Mouse (Mus musculus): ENCODE results near the gene Hist3h2ba.

Gene Hist3h2ba

GRCm38 (mm10) chr11:58963543-58963942 lies 14.8 kb downstream of the Hist3h2ba start:
- H3K4me1 ChIP-seq (replicated peaks; ENCODE audit: low read depth, low read length), result peaks cover 52% of the 10 kb centered on the region
- peak overlapping the region; percentile 23; the same call in 1 of the 2 replicates for H3K4me3 ChIP-seq (replicated peaks; ENCODE audit: low read length)
- no peaks in the 10 kb centered on the region for H3K36me3 ChIP-seq (ENCODE audit: insufficient read depth, low read length)
- H3K9me3 ChIP-seq (ENCODE audit: low read length), result peaks cover 7% of the 10 kb centered on the region
- H3K27me3 ChIP-seq (ENCODE audit: insufficient read depth, low read length), result peaks cover 56% of the 10 kb centered on the region
- no peak for TF ChIP-seq NANOG (IDR thresholded peaks at IDR 0.05; ENCODE audit: borderline replicate concordance, low read length)
- TF ChIP-seq CTCF (conservative IDR thresholded peaks at IDR 0.05; ENCODE audit: low read length), result no peak
- no peak for TF ChIP-seq POU5F1 (IDR thresholded peaks at IDR 0.05; ENCODE audit: borderline replicate concordance, low read length)

GRCm38 (mm10) chr11:58964216-58964615 lies 15.5 kb downstream of the Hist3h2ba start:
- peaks cover 7% of the 10 kb centered on the region for H3K9me3 ChIP-seq (ENCODE audit: low read length)
- peaks cover 50% of the 10 kb centered on the region for H3K27me3 ChIP-seq (ENCODE audit: insufficient read depth, low read length)
- H3K4me3 ChIP-seq (replicated peaks; ENCODE audit: low read length), result no peak overlapping the region
- TF ChIP-seq NANOG (IDR thresholded peaks at IDR 0.05; ENCODE audit: borderline replicate concordance, low read length), result no peak
- no peak for TF ChIP-seq CTCF (conservative IDR thresholded peaks at IDR 0.05; ENCODE audit: low read length)
- TF ChIP-seq POU5F1 (IDR thresholded peaks at IDR 0.05; ENCODE audit: borderline replicate concordance, low read length), result no peak
- peaks cover 58% of the 10 kb centered on the region for H3K4me1 ChIP-seq (replicated peaks; ENCODE audit: low read depth, low read length)
- no peaks in the 10 kb centered on the region for H3K36me3 ChIP-seq (ENCODE audit: insufficient read depth, low read length)

- Histone ChIP-seq H3K27me3 (ENCODE audit: insufficient read depth, low read length) (peaks cover 42% of the 10 kb centered on the region), H3K36me3 (ENCODE audit: insufficient read depth, low read length) (no peaks in the 10 kb centered on the region), H3K9me3 (ENCODE audit: low read length) (peaks cover 7% of the 10 kb centered on the region), H3K4me1 (replicated peaks; ENCODE audit: low read depth, low read length) (peaks cover 60% of the 10 kb centered on the region), H3K4me3 (replicated peaks; ENCODE audit: low read length) (peak overlapping the region; percentile 53)
- no peak for TF ChIP-seq NANOG (IDR thresholded peaks at IDR 0.05; ENCODE audit: borderline replicate concordance, low read length)
Observed at GRCm38 (mm10) chr11:58965001-58965760, 16.5 kb downstream of the Hist3h2ba start.

GRCm38 (mm10) chr11:58967346-58967745 lies 18.6 kb downstream of the Hist3h2ba start:
- no peak overlapping the region for H3K4me3 ChIP-seq (replicated peaks; ENCODE audit: low read length)
- peaks cover 4% of the 10 kb centered on the region for H3K36me3 ChIP-seq (ENCODE audit: insufficient read depth, low read length)

GRCm38 (mm10) chr11:58968551-58968950 lies 19.8 kb downstream of the Hist3h2ba start:
- no peaks in the 10 kb centered on the region for H3K9me3 ChIP-seq (ENCODE audit: low read length)
- H3K27me3 ChIP-seq (ENCODE audit: insufficient read depth, low read length), result peaks cover 11% of the 10 kb centered on the region
- peaks cover 8% of the 10 kb centered on the region for H3K36me3 ChIP-seq (ENCODE audit: insufficient read depth, low read length)
- H3K4me3 ChIP-seq (replicated peaks; ENCODE audit: low read length), result no peak overlapping the region
- TF ChIP-seq CTCF (conservative IDR thresholded peaks at IDR 0.05; ENCODE audit: low read length) (no peak), POU5F1 (IDR thresholded peaks at IDR 0.05; ENCODE audit: borderline replicate concordance, low read length) (no peak), NANOG (IDR thresholded peaks at IDR 0.05; ENCODE audit: borderline replicate concordance, low read length) (no peak)
- H3K4me1 ChIP-seq (replicated peaks; ENCODE audit: low read depth, low read length), result peaks cover 69% of the 10 kb centered on the region

More at GRCm38 (mm10) chr11:58967346-58967745, 18.6 kb downstream of the Hist3h2ba start:
- peaks cover 23% of the 10 kb centered on the region for H3K27me3 ChIP-seq (ENCODE audit: insufficient read depth, low read length)
- peak; percentile 43 for TF ChIP-seq CTCF (conservative IDR thresholded peaks at IDR 0.05; ENCODE audit: low read length)
- no peak for TF ChIP-seq POU5F1 (IDR thresholded peaks at IDR 0.05; ENCODE audit: borderline replicate concordance, low read length)
- H3K4me1 ChIP-seq (replicated peaks; ENCODE audit: low read depth, low read length), result peaks cover 73% of the 10 kb centered on the region
- H3K9me3 ChIP-seq (ENCODE audit: low read length), result no peaks in the 10 kb centered on the region

- TF ChIP-seq POU5F1 (IDR thresholded peaks at IDR 0.05; ENCODE audit: borderline replicate concordance, low read length), result no peak
- TF ChIP-seq CTCF (conservative IDR thresholded peaks at IDR 0.05; ENCODE audit: low read length), result no peak
- no peak for TF ChIP-seq NANOG (IDR thresholded peaks at IDR 0.05; ENCODE audit: borderline replicate concordance, low read length)
- Histone ChIP-seq H3K4me3 (replicated peaks; ENCODE audit: low read length) (no peak overlapping the region), H3K36me3 (ENCODE audit: insufficient read depth, low read length) (peaks cover 8% of the 10 kb centered on the region), H3K4me1 (replicated peaks; ENCODE audit: low read depth, low read length) (peaks cover 69% of the 10 kb centered on the region), H3K27me3 (ENCODE audit: insufficient read depth, low read length) (peaks cover 6% of the 10 kb centered on the region), H3K9me3 (ENCODE audit: low read length) (no peaks in the 10 kb centered on the region)
Observed at GRCm38 (mm10) chr11:58969027-58969426, 20.3 kb downstream of the Hist3h2ba start.

- H3K4me1 ChIP-seq (replicated peaks; ENCODE audit: low read depth, low read length), result peaks cover 69% of the 10 kb centered on the region
- TF ChIP-seq CTCF (conservative IDR thresholded peaks at IDR 0.05; ENCODE audit: low read length), result no peak
- TF ChIP-seq NANOG (IDR thresholded peaks at IDR 0.05; ENCODE audit: borderline replicate concordance, low read length), result no peak
- TF ChIP-seq POU5F1 (IDR thresholded peaks at IDR 0.05; ENCODE audit: borderline replicate concordance, low read length), result no peak
- H3K4me3 ChIP-seq (replicated peaks; ENCODE audit: low read length), result peak overlapping the region; percentile 8; the same call in 1 of the 2 replicates
- H3K9me3 ChIP-seq (ENCODE audit: low read length), result no peaks in the 10 kb centered on the region
- H3K36me3 ChIP-seq (ENCODE audit: insufficient read depth, low read length), result peaks cover 10% of the 10 kb centered on the region
- peaks cover 1% of the 10 kb centered on the region; the same call in 1 of the 2 replicates for H3K27me3 ChIP-seq (ENCODE audit: insufficient read depth, low read length)
Observed at GRCm38 (mm10) chr11:58969659-58970058, 20.9 kb downstream of the Hist3h2ba start.

- H3K9me3 ChIP-seq (ENCODE audit: low read length), result no peaks in the 10 kb centered on the region
- H3K4me1 ChIP-seq (replicated peaks; ENCODE audit: low read depth, low read length), result peaks cover 69% of the 10 kb centered on the region
- H3K36me3 ChIP-seq (ENCODE audit: insufficient read depth, low read length), result peaks cover 20% of the 10 kb centered on the region
- H3K27me3 ChIP-seq (ENCODE audit: insufficient read depth, low read length), result no peaks in the 10 kb centered on the region
- TF ChIP-seq CTCF (conservative IDR thresholded peaks at IDR 0.05; ENCODE audit: low read length) (peak; percentile 49), NANOG (IDR thresholded peaks at IDR 0.05; ENCODE audit: borderline replicate concordance, low read length) (no peak)
- peak overlapping the region; percentile 32; the same call in 1 of the 2 replicates for H3K4me3 ChIP-seq (replicated peaks; ENCODE audit: low read length)
Observed at GRCm38 (mm10) chr11:58970831-58971530, 22.3 kb downstream of the Hist3h2ba start.

Measured in E14TG2a.4 (cell line).